Mouse (Mus musculus) CH12.LX (cell line): ENCODE measurements around the gene Dnaja1.

Source experiments
- CHD1 ChIP-seq: IDR thresholded peaks from 2 replicates; pipeline ENCODE4 v1.6.1; 2012; ENCODE audit warnings: low read depth, low read length, improper control_type of control experiment, inconsistent platforms
- CTCF ChIP-seq, 2 experiments: IDR thresholded peaks in 1 of 2; conservative IDR thresholded peaks in 1 of 2; 2 replicates each; pipeline ENCODE4 v1.5.1; 2011 to 2012; ENCODE audit warnings: low read depth in 2 of 2, low read length in 2 of 2, improper control_type of control experiment in 1 of 2, inconsistent platforms in 1 of 2, mild to moderate bottlenecking in 1 of 2, moderate library complexity in 1 of 2
- EP300 ChIP-seq: IDR thresholded peaks from 2 replicates; pipeline ENCODE4 v1.6.1; 2011; ENCODE audit warnings: low read length, improper control_type of control experiment
- KAT2A ChIP-seq: IDR thresholded peaks from 2 replicates; pipeline ENCODE4 v1.6.1; 2012; ENCODE audit warnings: low read length, improper control_type of control experiment, inconsistent platforms; ENCODE audit not compliant: insufficient replicate concordance
- MAX ChIP-seq: IDR thresholded peaks from 2 replicates; pipeline ENCODE4 v1.6.1; 2011; ENCODE audit warnings: low read length, improper control_type of control experiment
- NELFE ChIP-seq: IDR thresholded peaks from 2 replicates; pipeline ENCODE4 v1.6.1; 2011; ENCODE audit warnings: low read depth, low read length, improper control_type of control experiment
- POLR2A ChIP-seq: IDR thresholded peaks from 2 replicates; pipeline ENCODE4 v1.6.1; 2011; ENCODE audit warnings: low read depth, mild to moderate bottlenecking, improper control_type of control experiment, low read length
- POLR2AphosphoS2 ChIP-seq: IDR thresholded peaks from 2 replicates; pipeline ENCODE4 v1.6.1; 2011; ENCODE audit warnings: low read depth, low read length, improper control_type of control experiment
- SMC3 ChIP-seq: IDR thresholded peaks from 2 replicates; pipeline ENCODE4 v1.6.1; 2011; ENCODE audit warnings: low read depth, low read length, improper control_type of control experiment
- TCF12 ChIP-seq: IDR thresholded peaks from 2 replicates; pipeline ENCODE4 v1.6.1; 2014; ENCODE audit warnings: low read depth, mild to moderate bottlenecking, inconsistent platforms, low read length, improper control_type of control experiment
- USF2 ChIP-seq: conservative IDR thresholded peaks from 2 replicates; pipeline ENCODE4 v1.6.1; 2011; ENCODE audit warnings: low read depth, low read length, improper control_type of control experiment
- ZNF384 ChIP-seq: IDR thresholded peaks from 2 replicates; pipeline ENCODE4 v1.6.1; 2012; ENCODE audit warnings: low read depth, low read length, improper control_type of control experiment, inconsistent platforms

GRCm38 (mm10) chr4:40701796-40702195 lies 20.2 kb upstream of the Dnaja1 start:
- TF ChIP-seq EP300 (no peak), USF2 (no peak), SMC3 (no peak), MAX (no peak), TCF12 (no peak), CHD1 (no peak), POLR2A (no peak), ZNF384 (no peak), NELFE (no peak), KAT2A (no peak), CTCF (conservative IDR thresholded peaks at IDR 0.05 in 1 of 2, IDR thresholded peaks at IDR 0.05 in 1 of 2; ENCODE audit: low read depth in 2 of 2, low read length in 2 of 2) (no peak), POLR2AphosphoS2 (no peak)
